Mouse (Mus musculus) midbrain, embryonic 10.5 days (tissue): ENCODE measurements at regions not wholly inside any gene's neighbourhood (a gene's known extent, or its start where the extent isn't known, plus 50 kb on each side); places are given as distances from the start of the nearest gene placed in this dataset.

ENCODE experiments used
- DNase-seq: peaks from one replicate; pipeline ENCODE4 v3.0.0-alpha.2; 2017; ENCODE audit warnings: low spot score
- H3K27ac ChIP-seq: fragments of 300-500 bp; sonication (generic); replicated peaks from 2 replicates; pipeline ENCODE4 v1.5.1; 2016; ENCODE audit warnings: mild to moderate bottlenecking
- H3K27me3 ChIP-seq: fragments of 300-500 bp; sonication (generic); 2 replicates; pipeline ENCODE4 v1.6.1; 2016; ENCODE audit warnings: low read depth, mild to moderate bottlenecking; ENCODE audit not compliant: poor library complexity, severe bottlenecking
- H3K36me3 ChIP-seq: fragments of 300-500 bp; sonication (generic); 2 replicates; pipeline ENCODE4 v1.6.1; 2016; ENCODE audit warnings: mild to moderate bottlenecking, moderate library complexity
- H3K4me1 ChIP-seq: fragments of 300-500 bp; sonication (generic); 2 replicates; pipeline ENCODE4 v1.6.1; 2016
- H3K4me3 ChIP-seq: fragments of 300-500 bp; sonication (generic); 2 replicates; pipeline ENCODE4 v1.5.1; 2016; ENCODE audit warnings: mild to moderate bottlenecking, moderate library complexity
- H3K9me3 ChIP-seq: fragments of 300-500 bp; sonication (generic); replicated peaks from 2 replicates; pipeline ENCODE4 v1.6.1; 2016; ENCODE audit warnings: mild to moderate bottlenecking
- WGBS: fragments of 180-500 bp; shearing (Covaris S2); methylation state at CpG from one replicate; pipeline ENCODE4 v1.1.7; 2016; 5-methylcytosine and 5-hydroxymethylcytosine counted together

DNA sequence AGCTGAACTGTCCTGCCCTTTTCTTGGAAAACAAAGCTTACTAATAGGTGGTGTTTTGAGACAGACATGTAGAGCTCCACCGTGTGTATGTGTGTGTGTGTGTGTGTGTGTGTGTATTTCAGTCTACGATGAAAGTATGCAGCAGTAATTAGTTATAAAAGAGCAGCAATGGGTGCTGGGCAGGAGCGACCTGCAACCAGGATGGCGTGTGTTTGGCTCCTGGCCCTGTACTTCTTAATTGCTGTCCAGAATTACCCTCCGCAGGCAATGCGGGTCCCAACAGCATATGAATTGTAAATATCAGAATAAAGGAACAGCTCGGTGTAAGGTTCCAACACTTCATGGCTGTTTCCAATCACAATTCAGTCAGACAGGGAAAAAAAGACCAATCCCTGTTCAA lies 92.4 kb downstream of the Kcnrg start:
- Histone ChIP-seq H3K4me1 (peaks cover 10% of the 10 kb centered on the region), H3K9me3 (no peaks in the 10 kb centered on the region), H3K36me3 (no peaks in the 10 kb centered on the region), H3K4me3 (no peak overlapping the region), H3K27ac (no peak overlapping the region), H3K27me3 (0 out of 2 replicates have a peak, but pooled peaks cover 3% of the 10 kb centered on the region)
- DNase-seq: no peak
- WGBS: 87% methylated on average over 7 of the region's 7 CpGs

DNA sequence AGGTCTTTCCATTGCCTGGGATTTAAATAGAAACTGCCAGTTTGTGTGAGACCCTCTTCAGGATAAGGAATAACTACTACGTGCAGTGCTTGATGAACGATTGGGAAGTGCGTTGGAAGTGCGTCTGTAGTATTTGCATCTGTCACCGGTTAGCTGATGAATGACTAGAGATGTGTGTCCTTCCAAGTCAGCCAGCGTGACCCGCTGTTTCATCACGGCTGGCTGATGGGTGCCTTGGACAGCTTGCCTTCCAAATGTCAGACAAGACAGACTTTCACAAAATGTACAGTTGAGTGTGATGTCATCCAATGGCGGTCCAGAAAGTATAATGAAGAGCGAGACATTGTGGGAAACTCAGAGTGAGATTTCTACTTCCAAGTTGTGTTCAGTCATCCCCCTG lies 93.9 kb downstream of the Kcnrg start:
- no peaks in the 10 kb centered on the region for H3K9me3 ChIP-seq
- no peaks in the 10 kb centered on the region for H3K36me3 ChIP-seq
- no peak for DNase-seq
- peaks cover 10% of the 10 kb centered on the region for H3K4me1 ChIP-seq
- H3K4me3 ChIP-seq: no peak overlapping the region
- no peak overlapping the region for H3K27ac ChIP-seq
- 84% methylated on average over 10 of the region's 10 CpGs for WGBS
- H3K27me3 ChIP-seq: no peaks in the 10 kb centered on the region

DNA sequence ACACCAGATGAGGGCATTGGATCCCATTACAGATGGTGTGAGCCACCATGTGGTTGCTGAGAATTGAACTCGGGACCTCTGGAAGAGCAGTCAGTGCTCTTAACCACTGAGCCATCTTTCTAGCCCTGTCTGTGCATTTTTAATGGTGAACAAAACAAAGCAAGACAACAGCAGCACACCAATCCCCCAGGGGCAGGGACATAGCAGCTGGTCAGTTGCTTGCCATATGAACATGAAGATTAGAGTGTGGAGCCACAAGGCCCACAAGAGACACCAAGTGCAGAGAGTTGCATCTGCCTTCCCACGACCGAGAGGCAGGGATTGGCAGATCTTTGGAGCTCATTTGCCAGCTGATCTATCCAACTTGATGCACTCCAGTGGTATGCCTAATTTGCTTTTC lies 96.7 kb downstream of the Kcnrg start:
- no peak for DNase-seq
- no peak overlapping the region for H3K4me3 ChIP-seq
- H3K27ac ChIP-seq: no peak overlapping the region
- no peaks in the 10 kb centered on the region for H3K9me3 ChIP-seq
- H3K4me1 ChIP-seq: no peaks in the 10 kb centered on the region
- H3K36me3 ChIP-seq: no peaks in the 10 kb centered on the region
- H3K27me3 ChIP-seq: no peaks in the 10 kb centered on the region
- 89% methylated on average over 3 of the region's 3 CpGs for WGBS

DNA sequence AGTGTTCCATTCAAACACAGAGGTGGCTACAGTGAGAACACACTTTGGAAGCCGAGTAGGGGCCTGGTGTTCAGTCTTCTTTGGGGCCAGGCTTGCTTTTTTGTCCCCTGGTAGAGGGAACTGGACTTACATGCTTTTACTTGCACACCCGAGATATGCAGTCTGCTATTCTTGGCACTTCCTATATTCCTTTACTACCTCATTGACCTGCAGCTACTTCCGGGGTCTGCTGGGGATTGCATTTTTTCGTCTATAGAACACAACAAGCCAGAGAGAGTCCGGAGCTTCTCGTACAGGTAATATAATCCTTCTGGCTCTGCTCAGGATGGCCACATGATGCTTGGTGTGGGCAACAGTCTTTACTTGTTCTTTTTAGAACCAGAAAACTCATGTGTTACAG lies 99.7 kb downstream of the Kcnrg start:
- 89% methylated on average over 6 of the region's 6 CpGs for WGBS
- H3K27ac ChIP-seq: no peak overlapping the region
- H3K4me3 ChIP-seq: no peak overlapping the region
- H3K27me3 ChIP-seq: no peaks in the 10 kb centered on the region
- H3K4me1 ChIP-seq: peaks cover 3% of the 10 kb centered on the region; the same call in 1 of the 2 replicates
- H3K36me3 ChIP-seq: no peaks in the 10 kb centered on the region
- no peak for DNase-seq
- no peaks in the 10 kb centered on the region for H3K9me3 ChIP-seq

DNA sequence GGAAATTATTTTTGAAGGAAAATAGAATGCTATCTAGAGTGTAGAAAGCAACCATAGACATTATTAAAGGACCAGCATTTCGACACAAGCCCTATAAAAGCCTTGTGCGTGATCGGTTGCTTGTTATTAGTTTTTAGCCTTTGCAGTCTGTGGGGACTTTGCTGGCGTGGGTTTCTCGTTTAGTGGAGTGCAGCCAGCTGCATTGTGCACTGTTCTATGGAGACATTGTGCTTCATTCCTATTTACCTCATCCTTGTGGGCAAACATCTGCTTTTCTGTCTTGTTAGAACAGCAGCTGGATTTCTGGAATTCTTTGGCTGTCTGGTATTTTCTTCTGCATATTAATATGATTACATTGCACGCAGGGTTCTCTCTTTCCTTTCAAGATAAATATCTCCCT lies 101.1 kb downstream of the Kcnrg start:
- Histone ChIP-seq H3K27ac (no peak overlapping the region), H3K4me3 (no peak overlapping the region), H3K27me3 (no peaks in the 10 kb centered on the region), H3K9me3 (no peaks in the 10 kb centered on the region), H3K4me1 (peaks cover 9% of the 10 kb centered on the region), H3K36me3 (no peaks in the 10 kb centered on the region)
- no peak for DNase-seq
- 87% methylated on average over 6 of the region's 6 CpGs for WGBS

DNA sequence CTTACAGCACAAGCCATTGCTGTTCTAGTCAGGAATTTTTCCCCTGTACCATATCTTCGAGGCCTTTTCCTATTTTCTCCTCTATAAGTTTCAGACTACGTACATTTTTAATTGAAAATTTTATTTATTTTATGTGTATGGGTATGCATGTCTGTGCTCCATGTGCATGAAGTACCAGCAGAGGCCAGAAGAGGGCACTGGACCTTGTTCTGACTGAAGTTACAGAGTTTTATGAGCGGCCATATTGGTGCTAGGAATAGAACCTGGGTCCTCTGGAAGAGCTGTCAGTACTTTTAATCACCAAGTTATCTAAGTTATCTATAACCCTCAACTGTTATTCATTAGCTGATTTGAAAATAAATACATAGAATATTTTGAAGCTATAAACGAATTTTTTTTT lies 108.5 kb downstream of the Kcnrg start:
- Histone ChIP-seq H3K9me3 (peaks cover 15% of the 10 kb centered on the region), H3K36me3 (no peaks in the 10 kb centered on the region), H3K27ac (no peak overlapping the region), H3K4me3 (no peak overlapping the region), H3K27me3 (no peaks in the 10 kb centered on the region), H3K4me1 (peaks cover 22% of the 10 kb centered on the region)
- 96% methylated on average over 4 of the region's 4 CpGs for WGBS
- DNase-seq: no peak

DNA sequence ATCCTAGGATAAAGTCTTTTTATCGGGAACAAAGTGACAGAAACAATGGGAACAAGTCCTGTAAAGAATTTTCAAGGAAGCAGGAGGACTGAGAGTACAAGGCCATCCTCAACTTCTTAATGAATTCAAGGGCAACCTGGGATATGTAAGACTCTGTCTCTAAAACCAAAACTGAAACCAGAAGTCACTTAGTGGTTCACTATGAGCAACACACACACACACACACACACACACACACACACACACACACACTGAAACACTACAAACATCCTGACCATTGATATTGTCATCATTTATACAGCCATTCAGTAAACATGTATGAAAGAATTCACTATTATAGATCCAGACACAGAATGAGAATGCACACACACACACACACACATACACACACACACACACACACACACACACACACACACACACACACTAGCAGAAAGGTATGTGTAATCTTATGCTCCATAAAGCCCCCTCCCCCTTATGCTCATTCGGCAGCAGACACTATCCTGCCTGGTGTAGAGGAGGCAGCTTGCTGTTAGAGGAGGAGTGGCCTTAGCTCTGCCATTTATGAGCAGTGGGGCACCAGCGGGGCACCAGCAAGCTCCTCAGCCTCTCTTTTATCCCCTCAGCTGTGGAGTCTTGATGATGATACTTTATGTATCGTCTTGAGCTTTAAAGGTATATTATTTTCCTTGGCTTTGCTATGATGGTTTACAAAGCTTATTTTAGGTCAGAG lies 111.3 kb downstream of the Kcnrg start:
- no peaks in the 10 kb centered on the region for H3K27me3 ChIP-seq
- peaks cover 15% of the 10 kb centered on the region for H3K9me3 ChIP-seq
- 62% methylated on average over 4 of the region's 4 CpGs for WGBS
- no peak overlapping the region for H3K27ac ChIP-seq
- H3K4me1 ChIP-seq: peaks cover 11% of the 10 kb centered on the region; the same call in 1 of the 2 replicates
- no peaks in the 10 kb centered on the region for H3K36me3 ChIP-seq
- H3K4me3 ChIP-seq: no peak overlapping the region
- no peak for DNase-seq

DNA sequence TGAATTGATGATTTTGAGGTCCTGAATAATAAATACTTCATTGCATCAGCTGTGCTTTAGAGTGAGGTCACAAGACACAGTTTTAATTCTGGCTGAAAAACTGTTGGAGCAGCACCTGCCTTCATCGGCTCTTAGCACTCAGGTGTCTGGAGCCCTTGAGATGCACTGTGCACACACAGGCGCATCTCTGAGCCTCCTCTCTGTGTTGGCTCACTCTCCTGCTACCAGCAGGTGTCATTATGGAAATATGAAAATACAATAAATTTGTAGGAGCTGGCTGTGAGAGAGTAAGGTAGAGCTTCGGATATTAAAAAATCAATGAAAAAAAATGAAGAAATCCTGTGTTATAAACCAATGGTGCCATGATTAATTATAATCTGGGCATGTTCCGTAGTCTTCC lies 114.0 kb downstream of the Kcnrg start:
- no peak for DNase-seq
- peaks cover 8% of the 10 kb centered on the region for H3K9me3 ChIP-seq
- 91% methylated on average over 4 of the region's 4 CpGs for WGBS
- H3K4me1 ChIP-seq: peaks cover 8% of the 10 kb centered on the region; the same call in 1 of the 2 replicates
- H3K36me3 ChIP-seq: no peaks in the 10 kb centered on the region
- H3K4me3 ChIP-seq: no peak overlapping the region
- no peaks in the 10 kb centered on the region for H3K27me3 ChIP-seq
- H3K27ac ChIP-seq: no peak overlapping the region

DNA sequence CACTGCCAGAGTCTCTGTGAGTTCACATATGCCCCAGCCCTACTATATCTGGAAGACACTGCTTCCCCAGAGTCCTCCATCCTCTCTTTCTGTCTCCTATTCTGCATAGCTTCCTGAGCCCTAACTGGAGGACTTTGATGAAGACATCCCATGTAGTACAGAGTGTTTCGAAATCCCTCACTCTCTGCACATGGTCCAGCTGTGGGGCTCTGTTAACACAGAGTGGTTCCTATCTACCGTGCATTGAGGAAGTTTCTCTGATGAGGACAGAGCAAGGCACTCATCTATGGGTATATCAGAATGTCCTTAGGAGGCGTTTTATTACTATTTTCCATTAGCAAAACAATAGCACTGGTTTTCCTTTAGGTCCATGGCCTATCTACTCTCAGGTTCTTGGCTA lies 117.7 kb downstream of the Kcnrg start:
- Histone ChIP-seq H3K9me3 (no peaks in the 10 kb centered on the region), H3K27me3 (no peaks in the 10 kb centered on the region), H3K36me3 (no peaks in the 10 kb centered on the region), H3K27ac (no peak overlapping the region), H3K4me3 (no peak overlapping the region), H3K4me1 (0 out of 2 replicates have a peak, but pooled peaks cover 2% of the 10 kb centered on the region)
- 82% methylated on average over 3 of the region's 3 CpGs for WGBS
- no peak for DNase-seq

DNA sequence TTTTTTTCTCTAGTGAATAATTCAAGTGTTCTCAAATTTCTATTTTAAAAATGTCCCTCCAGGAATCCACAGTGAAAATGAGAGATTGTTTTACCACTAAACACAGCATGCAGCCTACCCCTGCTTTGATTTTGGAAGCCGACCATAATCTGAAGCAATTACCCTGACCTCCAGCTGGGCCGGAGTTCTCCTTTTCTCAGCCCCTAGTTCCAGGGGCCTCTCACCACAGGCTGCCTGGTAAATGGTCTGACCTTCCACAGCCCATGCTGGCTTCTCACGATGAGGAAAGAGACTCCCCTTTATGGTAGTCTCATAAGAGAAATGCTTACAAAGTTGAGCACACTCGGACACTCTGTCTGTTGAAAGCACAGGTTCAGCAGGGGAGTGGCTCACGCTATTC lies 121.3 kb downstream of the Kcnrg start:
- H3K36me3 ChIP-seq: no peaks in the 10 kb centered on the region
- H3K27me3 ChIP-seq: no peaks in the 10 kb centered on the region
- no peak overlapping the region for H3K4me3 ChIP-seq
- no peak for DNase-seq
- 39% methylated on average over 5 of the region's 5 CpGs for WGBS
- no peak overlapping the region for H3K27ac ChIP-seq
- H3K4me1 ChIP-seq: 0 out of 2 replicates have a peak, but pooled peaks cover 2% of the 10 kb centered on the region
- no peaks in the 10 kb centered on the region for H3K9me3 ChIP-seq

DNA sequence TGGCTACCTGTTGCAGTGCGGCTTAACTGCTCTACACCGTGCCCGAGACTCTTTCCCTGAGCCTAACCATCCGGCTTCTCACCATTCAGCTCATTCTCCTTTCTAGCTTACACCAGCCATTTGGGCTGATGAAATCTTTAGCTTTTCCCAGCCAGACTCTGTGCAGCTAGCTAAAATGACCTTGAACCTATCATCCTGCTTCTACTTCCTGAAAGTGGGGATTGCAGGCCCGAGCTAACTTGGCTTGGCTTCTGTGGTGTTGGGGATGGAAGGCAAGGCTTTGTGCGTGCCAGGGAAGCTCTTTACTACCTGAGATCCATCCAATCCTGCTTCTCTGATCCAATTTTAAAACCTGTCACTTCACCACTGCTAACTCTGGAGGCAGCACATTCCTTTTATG lies 128.3 kb downstream of the Kcnrg start:
- DNase-seq: no peak
- Histone ChIP-seq H3K27ac (no peak overlapping the region), H3K27me3 (no peaks in the 10 kb centered on the region), H3K36me3 (no peaks in the 10 kb centered on the region), H3K9me3 (no peaks in the 10 kb centered on the region), H3K4me1 (peaks cover 23% of the 10 kb centered on the region), H3K4me3 (no peak overlapping the region)
- WGBS: 79% methylated on average over 6 of the region's 6 CpGs

DNA sequence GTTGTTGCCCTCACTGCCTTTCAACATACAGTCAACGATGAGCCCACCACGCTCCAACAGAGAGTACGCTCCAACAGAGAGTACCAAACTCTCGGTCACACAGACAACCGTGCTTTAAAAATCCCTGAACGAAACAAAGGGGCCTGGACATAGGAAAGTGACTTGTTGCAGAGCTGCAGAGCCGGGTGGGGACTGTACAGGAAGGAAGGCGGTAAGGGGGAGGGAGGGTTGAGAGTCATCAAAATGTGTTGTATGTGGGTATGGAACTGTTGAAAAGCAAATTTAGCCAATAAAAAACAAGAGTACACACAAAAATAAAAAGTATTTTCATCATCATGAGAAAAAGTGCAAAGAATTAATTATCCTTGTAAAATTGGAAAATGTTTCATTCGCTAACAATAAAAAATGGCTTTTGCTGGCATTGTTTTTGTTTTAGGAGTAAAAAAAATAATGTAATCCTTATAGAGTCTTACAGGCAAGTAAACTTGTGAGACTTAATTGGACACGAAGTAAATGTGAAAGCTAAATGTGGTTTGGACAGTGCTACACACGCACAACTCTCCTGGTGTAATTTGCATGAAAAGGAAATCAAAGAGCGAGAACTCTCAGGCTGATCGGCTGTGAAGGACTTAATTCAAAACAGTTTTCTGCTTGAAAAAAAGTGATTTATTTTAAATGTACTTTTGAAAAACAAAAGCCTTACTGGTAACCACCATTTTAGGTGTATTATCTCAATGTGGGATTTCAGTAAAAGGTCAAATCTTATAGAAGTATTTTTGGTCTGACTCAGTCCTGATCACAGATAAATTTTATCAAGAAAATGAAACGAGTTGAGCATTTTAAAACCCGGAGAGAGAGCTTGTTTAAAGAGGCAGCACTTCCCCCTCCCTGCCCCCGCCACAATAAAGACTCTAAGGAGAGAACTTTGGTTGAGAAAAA lies 129.4 kb downstream of the Kcnrg start:
- Histone ChIP-seq H3K4me1 (peaks cover 23% of the 10 kb centered on the region), H3K27me3 (no peaks in the 10 kb centered on the region), H3K9me3 (no peaks in the 10 kb centered on the region), H3K4me3 (no peak overlapping the region), H3K36me3 (no peaks in the 10 kb centered on the region), H3K27ac (peak overlapping the region; percentile 39)
- no peak for DNase-seq
- 27% methylated on average over 16 of the region's 16 CpGs for WGBS

DNA sequence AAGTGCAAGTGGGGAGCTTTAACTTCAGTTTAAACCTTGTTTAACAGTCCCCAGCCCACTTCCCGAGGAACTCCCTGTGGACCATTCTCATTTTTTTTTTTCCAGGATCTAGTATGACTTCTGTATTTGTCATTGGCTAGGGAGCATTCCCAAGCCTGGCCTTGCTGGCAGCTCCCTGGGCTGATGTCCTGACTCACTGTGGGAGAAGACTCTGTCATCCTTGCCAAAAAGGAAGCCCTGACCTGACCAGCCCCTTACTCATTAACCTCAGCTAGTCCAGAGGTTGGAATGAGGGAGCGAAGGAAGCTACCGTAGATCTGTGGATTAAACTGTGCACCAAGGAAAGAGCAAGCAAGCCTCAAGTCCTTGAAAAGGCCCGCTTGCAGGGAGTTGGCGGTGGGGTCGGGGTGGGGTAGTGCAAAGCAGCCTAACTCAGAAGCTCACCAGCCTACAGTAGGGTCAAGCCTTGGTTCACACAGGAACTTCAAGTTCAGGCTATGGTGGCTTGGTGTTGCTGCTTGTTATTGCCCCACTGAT lies 130.3 kb downstream of the Kcnrg start:
- no peak for DNase-seq
- no peak overlapping the region for H3K4me3 ChIP-seq
- WGBS: 77% methylated on average over 6 of the region's 6 CpGs
- H3K36me3 ChIP-seq: no peaks in the 10 kb centered on the region
- H3K27me3 ChIP-seq: no peaks in the 10 kb centered on the region
- H3K27ac ChIP-seq: peak overlapping the region; percentile 15
- H3K4me1 ChIP-seq: peaks cover 23% of the 10 kb centered on the region
- no peaks in the 10 kb centered on the region for H3K9me3 ChIP-seq
